Mouse (Mus musculus) bone marrow, adult 2 months (tissue): ENCODE results near the gene Cox20. TPM values are rescaled to one million over a fixed set of nuclear protein-coding genes. Genes with fewer than 3 reads are reported as not detected.
"Not testable (repeated sequence)": the region's sequence is repeated elsewhere in the genome, so short reads cannot be mapped to it uniquely, and the experiment has no call there.

Source experiments
- H3K27ac ChIP-seq: fragments of 200-500 bp; 2 replicates; pipeline ENCODE4 v1.5.1; 2012; ENCODE audit warnings: low read depth, mild to moderate bottlenecking, control low read depth, inconsistent platforms, low read length; ENCODE audit not compliant: control insufficient read depth, poor library complexity, insufficient read depth
- H3K4me1 ChIP-seq: fragments of 200-500 bp; 2 replicates; pipeline ENCODE4 v1.6.1; 2011; ENCODE audit warnings: low read length; ENCODE audit not compliant: control insufficient read depth, insufficient read depth
- H3K4me3 ChIP-seq: fragments of 200-500 bp; replicated peaks from 2 replicates; pipeline ENCODE3; 2011; ENCODE audit warnings: mild to moderate bottlenecking, low read depth, low read length, control low read depth; ENCODE audit not compliant: control insufficient read depth
- CTCF ChIP-seq: fragments of 200-500 bp; IDR thresholded peaks from 2 replicates; pipeline ENCODE4 v1.5.1; 2011; ENCODE audit warnings: low read length, control low read depth; ENCODE audit not compliant: control insufficient read depth, insufficient read depth
- POLR2A ChIP-seq: fragments of 200-500 bp; IDR thresholded peaks from 2 replicates; pipeline ENCODE4 v1.6.1; 2011; ENCODE audit warnings: low read depth, mild to moderate bottlenecking, control low read depth, low read length, borderline replicate concordance; ENCODE audit not compliant: control insufficient read depth
- WGBS: fragments of 180-500 bp; shearing (Covaris S2); methylation state at CpG from one replicate; pipeline ENCODE4 v1.1.7; 2018; 5-methylcytosine and 5-hydroxymethylcytosine counted together
- polyA plus RNA-seq: library from polyadenylated mRNA; stranded (reverse); fragments of >200 nt; gene quantifications from 2 replicates; pipeline ENCODE4 v1.2.4, GENCODE M21; 2011; ENCODE audit warnings: low replicate concordance; ENCODE audit not compliant: missing spikeins, insufficient read depth, insufficient read length

Gene Cox20
- polyA plus RNA-seq = 68.0 and 133 TPM in 2 replicates

DNA sequence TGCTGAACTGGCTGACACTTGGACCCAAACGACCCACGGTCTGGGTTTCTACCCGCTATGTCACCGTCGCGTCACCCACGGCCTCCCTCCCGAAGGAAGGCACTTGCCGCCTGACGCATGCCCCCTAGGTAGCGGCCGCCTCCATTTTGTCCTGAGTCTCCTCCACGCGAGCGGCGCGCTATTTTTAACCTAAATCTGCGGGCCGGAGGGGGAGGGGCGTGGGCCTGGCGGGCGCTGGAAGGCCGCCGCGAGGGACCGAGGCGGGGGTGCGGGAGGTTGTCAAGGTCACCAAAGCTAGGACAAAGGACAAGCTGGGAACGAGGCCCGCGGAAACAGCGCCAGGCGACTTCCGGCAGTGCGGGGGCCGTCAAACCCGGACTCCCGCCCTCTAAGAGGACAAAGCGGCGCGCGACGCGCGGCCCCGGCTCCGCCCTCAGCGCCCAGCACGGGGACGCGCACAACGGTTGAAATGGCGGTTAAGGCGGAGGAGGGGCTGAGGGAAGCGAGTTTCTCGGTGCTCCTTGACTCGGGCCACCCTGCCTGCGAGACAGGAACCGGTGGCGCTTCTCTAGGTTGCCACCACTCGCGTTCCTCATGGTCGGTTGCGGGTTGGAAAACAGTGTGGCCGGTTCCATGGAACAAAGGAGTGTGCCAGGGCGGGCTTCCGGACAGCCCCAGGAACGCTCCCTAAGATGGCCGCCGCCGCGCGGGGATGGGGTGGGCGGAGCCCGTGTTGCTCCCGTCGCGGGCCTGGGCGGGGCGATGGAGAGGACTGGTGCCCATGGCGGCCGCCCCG is at the start of gene Cox20:
Cox20 (plus strand) TSS at position 742 of the 796 bp plus-strand sequence.
- Histone ChIP-seq H3K27ac (peak within 1 kb of the TSS; percentile 99), H3K4me3 (peak within 1 kb of the TSS; percentile 96), H3K4me1 (no peaks in the 10 kb centered on the region; the same call in 1 of the 2 replicates)
- TF ChIP-seq POLR2A (peak; percentile 87; the same call in 1 of the 2 replicates), CTCF (no peak)
- WGBS = under 1% methylated on average over 83 of the region's 83 CpGs

- H3K4me3 ChIP-seq = no peak overlapping the region
- WGBS = 85% methylated on average over 6 of the region's 6 CpGs
- no peaks in the 10 kb centered on the region for H3K4me1 ChIP-seq
- no peak for TF ChIP-seq CTCF
- TF ChIP-seq POLR2A = no peak
- no peak overlapping the region for H3K27ac ChIP-seq
These were observed 48.3 kb upstream of the Cox20 start for GRCm38 (mm10) chr1:178270635-178271034.

- 68% methylated on average over 9 of the region's 9 CpGs for WGBS
- H3K4me1 ChIP-seq = no peaks in the 10 kb centered on the region
- no peak for TF ChIP-seq POLR2A
- no peak for TF ChIP-seq CTCF
- H3K27ac ChIP-seq = no peak overlapping the region
- H3K4me3 ChIP-seq = no peak overlapping the region
These were observed 43.7 kb upstream of the Cox20 start for GRCm38 (mm10) chr1:178275174-178275730.

GRCm38 (mm10) chr1:178275738-178276053 is 43.2 kb upstream of the Cox20 start:
- TF ChIP-seq CTCF (no peak), POLR2A (no peak)
- Histone ChIP-seq H3K4me1 (no peaks in the 10 kb centered on the region), H3K27ac (no peak overlapping the region), H3K4me3 (peak overlapping the region; percentile 9)
- 15% methylated on average over 11 of the region's 11 CpGs for WGBS

GRCm38 (mm10) chr1:178276054-178276911 is 42.6 kb upstream of the Cox20 start:
- TF ChIP-seq POLR2A (no peak), CTCF (no peak)
- 1% methylated on average over 86 of the region's 87 CpGs for WGBS
- Histone ChIP-seq H3K4me3 (no peak overlapping the region), H3K4me1 (no peaks in the 10 kb centered on the region), H3K27ac (no peak overlapping the region)

DNA sequence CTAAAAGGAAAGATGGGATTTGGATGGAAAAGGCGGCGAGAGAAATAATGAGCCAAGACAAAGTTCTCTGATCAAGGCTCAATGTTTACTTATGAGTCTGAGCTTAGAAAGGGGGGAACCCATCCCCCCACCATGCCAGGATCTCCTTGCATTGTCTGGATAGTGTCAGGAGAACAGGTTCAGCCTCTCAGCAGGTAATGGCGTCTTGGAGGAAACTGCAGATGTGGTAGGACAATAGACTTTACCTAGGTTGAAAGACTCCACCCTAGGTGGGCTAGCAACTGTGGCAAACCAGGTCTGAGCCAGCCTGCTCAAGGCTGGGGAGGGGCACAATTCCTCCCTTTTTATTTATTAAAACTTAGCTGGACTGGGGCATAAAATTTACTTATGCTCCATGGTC is 35.6 kb upstream of the Cox20 start:
- not testable (repeated sequence) for H3K27ac ChIP-seq, H3K4me1 ChIP-seq, H3K4me3 ChIP-seq
- 92% methylated on average over 3 of the region's 3 CpGs for WGBS

GRCm38 (mm10) chr1:178283946-178284720 is 34.8 kb upstream of the Cox20 start:
- H3K4me1 ChIP-seq = no peaks in the 10 kb centered on the region
- 74% methylated on average over 2 of the region's 2 CpGs for WGBS
- no peak for TF ChIP-seq POLR2A
- no peak for TF ChIP-seq CTCF
- no peak overlapping the region for H3K27ac ChIP-seq
- H3K4me3 ChIP-seq = no peak overlapping the region

- 67% methylated on average over 8 of the region's 8 CpGs for WGBS
- TF ChIP-seq POLR2A (no peak), CTCF (no peak)
These were observed 31.2 kb upstream of the Cox20 start for GRCm38 (mm10) chr1:178287601-178288176.

More at GRCm38 (mm10) chr1:178287601-178288176, 31.2 kb upstream of the Cox20 start:
- Histone ChIP-seq H3K27ac (no peak overlapping the region), H3K4me3 (no peak overlapping the region), H3K4me1 (no peaks in the 10 kb centered on the region)
